Mouse (Mus musculus) embryonic fibroblast, embryonic 13.5 days (primary cell): ENCODE results near the gene Lmtk3.

Experiments
- CTCF ChIP-seq: IDR thresholded peaks from 2 replicates; pipeline ENCODE4 v1.5.1; 2011; ENCODE audit warnings: mild to moderate bottlenecking, control low read depth, low read length, moderate library complexity, borderline replicate concordance; ENCODE audit not compliant: insufficient read depth
- POLR2A ChIP-seq: IDR thresholded peaks from 2 replicates; pipeline ENCODE4 v1.6.1; 2011; ENCODE audit warnings: low read depth, mild to moderate bottlenecking, control low read depth, low read length, moderate library complexity

DNA sequence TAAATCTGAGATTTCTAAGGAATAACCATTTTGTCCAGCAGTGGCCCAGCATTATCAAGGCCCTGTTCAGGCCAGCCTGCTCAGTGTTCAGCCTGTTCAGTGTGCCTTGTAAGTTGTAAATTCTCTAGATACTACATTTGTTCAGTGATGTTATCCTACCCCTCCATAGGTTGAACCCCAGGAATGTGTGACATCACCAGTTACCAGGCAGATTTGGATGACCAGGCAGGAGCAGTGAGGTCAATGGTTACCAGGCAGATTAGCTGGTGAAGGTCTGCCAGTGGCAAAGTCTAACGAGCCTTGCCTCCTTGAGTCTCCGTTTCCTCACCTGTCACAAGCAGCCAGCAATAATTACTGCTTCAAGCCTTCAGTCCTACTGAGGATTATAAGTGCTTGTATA is 39.2 kb upstream of the Lmtk3 start:
- TF ChIP-seq POLR2A (no peak), CTCF (no peak)
